Mouse (Mus musculus): Measurements from ENCODE around the gene Smc1b. TPM values are rescaled to one million over a fixed set of nuclear protein-coding genes. Genes with fewer than 3 reads are reported as not detected.

Smc1b gene
- polyA plus RNA-seq, 2 experiments from 2014 or later, result 0.08 TPM; not detected in 1

DNA sequence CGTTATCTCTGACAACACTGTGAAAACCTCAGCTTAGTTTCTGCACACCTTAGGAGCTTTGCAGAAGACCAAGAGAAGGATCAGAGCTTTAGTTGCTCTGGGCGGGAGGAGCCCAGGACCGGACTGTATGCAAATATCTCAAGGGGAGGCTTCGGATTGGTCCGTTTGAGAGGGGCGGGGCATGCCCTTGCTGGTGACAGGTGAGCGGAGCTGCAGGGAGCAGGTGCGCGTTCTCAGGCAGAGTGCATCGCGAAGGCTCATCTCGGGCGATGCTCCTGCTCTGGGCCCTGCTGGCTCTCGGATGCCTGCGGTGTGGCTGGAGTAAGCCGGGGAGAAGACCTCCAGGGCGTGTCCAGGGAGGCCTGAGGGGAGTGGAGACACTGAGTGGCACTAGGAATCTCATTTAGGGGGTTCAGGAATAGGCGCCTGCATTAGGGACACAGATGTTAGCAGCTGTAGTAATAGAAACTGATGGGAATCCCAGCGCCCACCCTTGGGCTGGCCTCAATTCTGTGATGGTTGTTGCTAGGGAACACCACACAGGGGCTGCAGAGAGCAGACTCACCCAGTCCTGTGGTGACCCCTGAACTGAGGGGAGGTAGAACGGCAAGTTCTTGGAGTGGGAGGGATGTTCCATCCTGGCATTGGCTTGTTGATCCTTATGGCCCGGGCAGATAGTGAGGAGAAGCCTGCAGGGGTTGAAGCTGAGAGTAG, 114.7 kb downstream of the Smc1b start, which contains the start of gene Upk3a:
Gene Upk3a (plus strand): TSS at position 191 of the 714 bp plus-strand sequence.
- no peak for ATAC-seq

DNA sequence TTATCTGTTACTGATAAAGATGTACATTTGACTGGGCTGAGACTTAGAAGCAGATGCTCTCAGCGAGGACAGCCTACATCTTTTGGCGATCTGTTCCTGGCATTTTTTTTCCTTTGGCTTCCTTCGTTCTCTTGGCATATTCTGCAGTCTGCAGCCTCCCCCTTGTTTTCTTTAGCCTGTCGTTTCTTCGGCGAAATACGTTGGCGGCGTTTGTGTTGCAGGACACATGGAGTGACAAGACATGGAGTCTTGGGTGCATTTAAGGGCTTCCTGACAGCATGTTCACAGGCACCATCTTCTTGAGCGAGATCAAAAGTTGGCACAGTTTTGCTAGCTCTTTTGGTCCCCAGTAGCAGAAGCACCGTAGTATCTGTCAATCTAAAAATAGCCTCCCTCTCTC, 116.0 kb downstream of the Smc1b start:
- no peak for ATAC-seq

Other genes starting within 250 kb of the Smc1b start
- under 1 TPM; 0.44 to 0.68 TPM for gene Gm29666, start 211.9 kb downstream of the Smc1b start, polyA plus RNA-seq (2017; shearing (Covaris generic))
- gene Nup50, start 208.6 kb downstream of the Smc1b start, polyA plus RNA-seq (2017; shearing (Covaris generic)), result 10 to 100 TPM; 25.6 to 25.7 TPM
- gene 5031439G07Rik, start 143.4 kb downstream of the Smc1b start, polyA plus RNA-seq (2017; shearing (Covaris generic)), result 1 to 10 TPM; 1.4 to 2.0 TPM
- not detected for gene Upk3a, start 114.8 kb downstream of the Smc1b start, polyA plus RNA-seq (2017; shearing (Covaris generic))
- gene Fam118a, start 103.0 kb downstream of the Smc1b start, polyA plus RNA-seq (2017; shearing (Covaris generic)), result 10 to 100 TPM; 38.3 to 46.1 TPM
- not detected for gene Ribc2, start 114 bp upstream of the Smc1b start, polyA plus RNA-seq (2017; shearing (Covaris generic))
- gene Fbln1, start 74.0 kb upstream of the Smc1b start, polyA plus RNA-seq (2017; shearing (Covaris generic)), result not detected
- 100 to 1,000 TPM; 105 to 109 TPM for gene Atxn10, start 204.3 kb upstream of the Smc1b start, polyA plus RNA-seq (2017; shearing (Covaris generic))